Mouse (Mus musculus) layer of hippocampus, adult 9-10 months (tissue): ENCODE results near the gene 6330403K07Rik.

Source experiments
- DNase-seq: peaks from one replicate; pipeline ENCODE4 v3.0.0; 2022; ENCODE audit warnings: low spot score

Gene 6330403K07Rik

GRCm38 (mm10) chr11:70982557-70983228, 50.6 kb downstream of the 6330403K07Rik start, which contains the start of gene C1qbp:
TSS of gene C1qbp (minus strand) at chr11:70983026.
- DNase-seq: peak; percentile 82

- DNase-seq: no peak
Measured at GRCm38 (mm10) chr11:70982030-70982429, 51.3 kb downstream of the 6330403K07Rik start.
